Mouse (Mus musculus): ENCODE measurements around the gene Uqcc1. TPM values are rescaled to one million over a fixed set of nuclear protein-coding genes. Genes with fewer than 3 reads are reported as not detected.

Gene Uqcc1
- total and polyA plus RNA-seq, 3 experiments, result 35.3 to 55.2 (median 49.8) TPM

GRCm38 (mm10) chr2:155837961-155838360 is 92.1 kb downstream of the Uqcc1 start:
- dilution Hi-C loops (cut with MboI; ENCODE audit: extremely low pct_ligation_motif_present, extremely low pct_unique_long_range_greater_than_20kb, low sequenced_read_pairs), result no loop called here
- no peaks in the 10 kb centered on the region for H3K9me3 ChIP-seq (replicated peaks; ENCODE audit: low read length)
- no peaks in the 10 kb centered on the region for H3K4me1 ChIP-seq (ENCODE audit: control insufficient read depth in 1 of 2, insufficient read depth in 2 of 2)
- H3K79me2 ChIP-seq (replicated peaks; ENCODE audit: control insufficient read depth, extremely low read depth, insufficient read depth, poor library complexity, severe bottlenecking), result no peaks in the 10 kb centered on the region
- no peak overlapping the region for H3K4me2 ChIP-seq (ENCODE audit: insufficient read depth, low read depth, poor library complexity, severe bottlenecking)
- H3K27ac ChIP-seq (ENCODE audit: insufficient read depth, low read depth), result no peak overlapping the region
- H3K36me3 ChIP-seq (replicated peaks in 1 of 2; ENCODE audit: control insufficient read depth in 1 of 2, insufficient read depth in 1 of 2, low read length in 1 of 2), result no peaks in the 10 kb centered on the region
- in situ Hi-C loops (cut with MboI; ENCODE audit: low pct_ligation_motif_present, low pct_unique_long_range_greater_than_20kb, low sequenced_read_pairs), result loop anchor here (25.0 kb wide), 1 partner anchor 299 kb away; the partner anchor contains the start of genes Gm28036, Nfs1 and Romo1
- no peak for TF ChIP-seq ZKSCAN1 (IDR thresholded peaks at IDR 0.05; ENCODE audit: borderline replicate concordance, low read depth, low read length)
- no peak for TF ChIP-seq GABPA (IDR thresholded peaks at IDR 0.05; ENCODE audit: insufficient replicate concordance, low read depth, low read length)
- TF ChIP-seq RCOR1 (conservative IDR thresholded peaks at IDR 0.05; ENCODE audit: low read depth, low read length), result no peak
- no peak for TF ChIP-seq ELF1 (IDR thresholded peaks at IDR 0.05; ENCODE audit: low read depth, low read length)
- TF ChIP-seq POLR2AphosphoS2 (IDR thresholded peaks at IDR 0.05; ENCODE audit: low read depth, low read length), result no peak
- TF ChIP-seq POLR2A (IDR thresholded peaks at IDR 0.05; ENCODE audit: low read depth, low read length), result no peak
- TF ChIP-seq USF1 (IDR thresholded peaks at IDR 0.05; ENCODE audit: low read depth, low read length), result no peak
- TF ChIP-seq NELFE (IDR thresholded peaks at IDR 0.05; ENCODE audit: low read depth, low read length), result no peak
- TF ChIP-seq SIN3A (IDR thresholded peaks at IDR 0.05; ENCODE audit: low read length), result no peak
- no peak for TF ChIP-seq MXI1 (IDR thresholded peaks at IDR 0.05; ENCODE audit: low read depth, low read length)
- TF ChIP-seq SMC3 (IDR thresholded peaks at IDR 0.05; ENCODE audit: low read depth, low read length), result no peak
- no peak for TF ChIP-seq MAFK (IDR thresholded peaks at IDR 0.05; ENCODE audit: insufficient replicate concordance, low read length)
- no peak for TF ChIP-seq RAD21 (IDR thresholded peaks at IDR 0.05; ENCODE audit: low read depth, low read length)
- no peak overlapping the region for H3K9ac ChIP-seq (ENCODE audit: insufficient read depth, low read depth)
- H3K27me3 ChIP-seq (replicated peaks), result peaks cover 40% of the 10 kb centered on the region
- no peak for DNase-seq (ENCODE audit: extremely low read depth)
- no peak overlapping the region for H3K4me3 ChIP-seq (replicated peaks in 1 of 3; ENCODE audit: low read depth in 2 of 3, low read length in 2 of 3, poor library complexity in 1 of 3)

GRCm38 (mm10) chr2:155834732-155835131 is 95.4 kb downstream of the Uqcc1 start, which contains the start of gene Fam83c:
TSS of gene Fam83c (minus strand) at chr2:155834854.
- Histone ChIP-seq H3K36me3 (replicated peaks in 1 of 2; ENCODE audit: control insufficient read depth in 1 of 2, insufficient read depth in 1 of 2, low read length in 1 of 2) (no peaks in the 10 kb centered on the region), H3K9ac (ENCODE audit: insufficient read depth, low read depth) (no peak within 1 kb of the TSS), H3K79me2 (replicated peaks; ENCODE audit: control insufficient read depth, extremely low read depth, insufficient read depth, poor library complexity, severe bottlenecking) (no peaks in the 10 kb centered on the region), H3K4me3 (replicated peaks in 1 of 3; ENCODE audit: low read depth in 2 of 3, low read length in 2 of 3, poor library complexity in 1 of 3) (no peak within 1 kb of the TSS), H3K27ac (ENCODE audit: insufficient read depth, low read depth) (no peak within 1 kb of the TSS), H3K4me2 (ENCODE audit: insufficient read depth, low read depth, poor library complexity, severe bottlenecking) (no peak within 1 kb of the TSS), H3K9me3 (replicated peaks; ENCODE audit: low read length) (no peaks in the 10 kb centered on the region), H3K4me1 (ENCODE audit: control insufficient read depth in 1 of 2, insufficient read depth in 2 of 2) (no peaks in the 10 kb centered on the region), H3K27me3 (replicated peaks) (peaks cover 30% of the 10 kb centered on the region)
- no peak for DNase-seq (ENCODE audit: extremely low read depth)
- in situ Hi-C loops (cut with MboI; ENCODE audit: low pct_ligation_motif_present, low pct_unique_long_range_greater_than_20kb, low sequenced_read_pairs), result loop anchor here (25.0 kb wide), 1 partner anchor 303 kb away; the partner anchor contains the start of genes Gm28036, Nfs1 and Romo1
- dilution Hi-C loops (cut with MboI; ENCODE audit: extremely low pct_ligation_motif_present, extremely low pct_unique_long_range_greater_than_20kb, low sequenced_read_pairs), result no loop called here
- no peak for TF ChIP-seq MEF2A (IDR thresholded peaks at IDR 0.05; ENCODE audit: borderline replicate concordance, low read depth, low read length)
- TF ChIP-seq GABPA (IDR thresholded peaks at IDR 0.05; ENCODE audit: insufficient replicate concordance, low read depth, low read length), result no peak
- TF ChIP-seq ETS1 (conservative IDR thresholded peaks at IDR 0.05; ENCODE audit: low read depth, low read length), result no peak
- no peak for TF ChIP-seq NRF1 (IDR thresholded peaks at IDR 0.05; ENCODE audit: low read depth, low read length)
- no peak for TF ChIP-seq CHD1 (IDR thresholded peaks at IDR 0.05; ENCODE audit: low read depth, low read length)
- TF ChIP-seq USF1 (IDR thresholded peaks at IDR 0.05; ENCODE audit: low read depth, low read length), result no peak
- TF ChIP-seq JUN (IDR thresholded peaks at IDR 0.05; ENCODE audit: insufficient read depth, low read depth, low read length), result no peak
- no peak for TF ChIP-seq RAD21 (IDR thresholded peaks at IDR 0.05; ENCODE audit: low read depth, low read length)
- TF ChIP-seq ZKSCAN1 (IDR thresholded peaks at IDR 0.05; ENCODE audit: borderline replicate concordance, low read depth, low read length), result no peak
- TF ChIP-seq TBP (conservative IDR thresholded peaks at IDR 0.05; ENCODE audit: low read depth, low read length), result no peak
- no peak for TF ChIP-seq HCFC1 (IDR thresholded peaks at IDR 0.05; ENCODE audit: low read depth, low read length)
- TF ChIP-seq PAX5 (IDR thresholded peaks at IDR 0.05; ENCODE audit: low read length), result no peak
- TF ChIP-seq SMC3 (IDR thresholded peaks at IDR 0.05; ENCODE audit: low read depth, low read length), result no peak
- TF ChIP-seq MXI1 (IDR thresholded peaks at IDR 0.05; ENCODE audit: low read depth, low read length), result no peak
- no peak for TF ChIP-seq KAT2A (IDR thresholded peaks at IDR 0.05; ENCODE audit: insufficient replicate concordance, low read length)
- no peak for TF ChIP-seq POLR2AphosphoS2 (IDR thresholded peaks at IDR 0.05; ENCODE audit: low read depth, low read length)
- TF ChIP-seq EP300 (IDR thresholded peaks at IDR 0.05; ENCODE audit: low read length), result no peak

Measured in CH12.LX (cell line).